Mouse (Mus musculus) ovary, postnatal 14 days (tissue): ENCODE measurements at regions not wholly inside any gene's neighbourhood (a gene's known extent, or its start where the extent isn't known, plus 50 kb on each side); places are given as distances from the start of the nearest gene placed in this dataset.

Experiments used
- DNase-seq: peaks from one replicate; pipeline ENCODE4 v3.0.0; 2022; ENCODE audit warnings: low spot score

DNA sequence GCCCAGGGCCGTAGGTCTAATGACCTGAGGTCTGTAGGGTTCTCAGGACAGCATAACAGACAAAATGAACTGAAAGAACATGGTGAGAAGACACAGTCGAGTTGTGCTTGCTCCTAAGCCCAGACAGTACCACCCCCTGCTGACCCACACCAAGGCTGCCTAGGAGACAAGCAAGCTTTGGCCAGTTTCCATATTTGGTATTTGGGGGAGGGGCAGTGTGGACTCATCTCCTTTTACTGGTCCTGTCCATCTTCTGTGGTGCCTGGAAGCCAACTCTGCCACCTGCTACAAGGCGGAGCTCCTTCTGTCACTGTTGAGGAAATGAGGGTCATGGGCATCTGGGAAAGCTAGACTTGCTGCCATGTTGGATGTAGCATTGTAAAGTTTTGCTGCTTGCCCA is 68.9 kb downstream of the Tex29 start:
- DNase-seq: no peak

DNA sequence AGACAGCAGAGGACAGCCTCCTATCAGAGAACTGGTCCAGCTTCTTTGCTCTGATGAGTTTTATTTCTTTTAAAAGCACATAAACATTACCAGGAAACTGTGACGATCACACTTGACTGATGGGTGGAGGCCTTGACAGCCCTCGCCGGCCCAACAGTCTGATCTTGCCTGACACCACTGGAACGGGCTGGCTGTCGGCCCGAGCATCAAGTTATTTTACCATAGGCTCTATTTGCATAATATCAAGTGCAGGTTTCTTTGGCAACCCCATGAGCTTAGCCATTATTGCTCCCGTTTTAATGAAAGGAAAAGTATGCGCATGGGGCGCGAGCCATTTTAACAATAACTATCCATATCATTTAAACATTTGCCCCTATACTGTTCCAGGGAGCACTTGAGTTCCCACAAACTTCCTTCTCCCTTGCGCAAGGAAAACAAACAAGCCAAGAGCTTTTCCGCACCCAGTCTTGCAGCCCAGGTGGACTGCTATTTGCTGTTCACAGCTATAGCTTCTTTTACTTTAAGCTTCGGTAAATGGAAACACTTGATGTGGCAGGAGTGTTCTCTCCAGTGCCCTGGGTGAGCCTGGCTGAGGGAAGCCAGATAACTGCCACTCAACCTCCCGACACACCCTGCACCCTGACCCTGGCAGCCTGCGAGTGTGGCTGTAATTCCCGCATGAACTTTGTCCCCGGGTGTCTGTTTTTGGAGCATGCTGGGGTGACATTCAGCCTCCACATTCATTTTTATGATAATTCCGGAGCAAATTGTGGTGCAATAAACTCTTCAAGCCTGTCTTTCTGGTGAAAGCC is 71.6 kb downstream of the Tex29 start:
- no peak for DNase-seq

DNA sequence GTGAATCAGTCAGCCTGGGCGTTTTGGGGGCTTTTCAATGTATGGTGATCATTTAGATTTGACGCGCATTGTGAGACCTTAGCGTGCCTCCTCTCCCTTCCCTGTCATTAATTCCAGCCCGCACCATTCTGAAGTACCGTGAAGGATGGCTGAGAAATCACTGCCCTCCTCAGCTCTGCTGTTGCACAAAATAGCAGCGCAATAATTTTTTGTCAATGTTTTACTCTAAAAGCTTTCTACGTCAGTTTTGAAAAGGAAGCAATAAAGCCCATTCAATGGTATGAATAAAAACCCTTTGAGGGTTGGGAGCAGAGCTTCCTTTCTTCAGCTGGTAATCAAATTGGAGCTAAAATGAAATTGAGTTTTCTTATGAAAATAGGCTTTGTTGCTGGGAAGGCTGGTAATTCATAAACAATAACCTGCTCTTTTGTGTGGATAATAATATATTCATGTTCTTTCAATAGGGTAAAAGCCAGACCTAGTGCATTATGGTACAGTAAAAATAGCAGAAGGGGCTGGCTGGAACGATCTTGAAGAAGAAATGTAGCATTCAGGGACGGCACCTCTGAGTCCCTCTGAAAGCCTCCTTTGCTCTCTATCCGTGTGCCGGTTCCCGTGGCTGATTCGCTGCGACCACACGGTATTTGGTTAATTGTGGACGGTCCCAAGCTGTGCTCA is 72.3 kb downstream of the Tex29 start:
- no peak for DNase-seq

DNA sequence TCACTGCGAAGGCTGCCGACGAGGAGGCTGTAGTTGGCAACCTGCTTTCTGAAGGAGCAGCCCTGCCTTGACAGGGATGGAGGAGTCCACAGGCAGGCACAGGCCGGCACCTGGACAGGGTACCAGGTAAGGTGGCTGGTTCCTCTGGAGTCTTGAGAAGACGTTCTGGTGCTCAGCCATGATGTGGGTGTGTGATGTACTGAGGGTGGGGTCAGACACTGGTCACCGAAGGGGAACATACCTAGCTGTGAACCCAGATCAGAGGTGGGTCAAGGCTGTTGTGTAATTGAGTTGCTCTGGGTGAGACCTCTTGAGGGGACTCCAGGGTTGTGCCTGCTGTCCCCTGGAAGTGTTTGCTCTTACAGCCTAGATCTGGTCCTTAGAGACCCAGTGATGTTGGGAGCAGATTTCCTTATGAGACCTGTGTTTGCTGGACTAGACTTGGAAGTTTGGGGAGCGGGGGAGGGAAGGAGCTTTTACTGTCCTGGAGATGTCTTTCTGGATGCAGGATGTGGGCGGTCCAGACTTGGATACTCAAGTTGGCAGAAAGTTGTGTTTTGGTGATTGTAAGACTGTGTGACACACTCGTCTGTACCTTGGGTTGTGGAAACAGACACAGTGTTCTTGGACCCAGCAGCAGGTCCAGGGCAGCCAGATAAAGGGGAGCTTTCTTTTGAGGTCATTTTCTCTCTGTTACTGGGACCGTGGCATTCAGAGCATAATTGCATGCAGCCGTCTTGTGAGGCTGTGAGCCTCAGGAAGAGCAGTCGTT is 73.0 kb downstream of the Tex29 start:
- DNase-seq: no peak

DNA sequence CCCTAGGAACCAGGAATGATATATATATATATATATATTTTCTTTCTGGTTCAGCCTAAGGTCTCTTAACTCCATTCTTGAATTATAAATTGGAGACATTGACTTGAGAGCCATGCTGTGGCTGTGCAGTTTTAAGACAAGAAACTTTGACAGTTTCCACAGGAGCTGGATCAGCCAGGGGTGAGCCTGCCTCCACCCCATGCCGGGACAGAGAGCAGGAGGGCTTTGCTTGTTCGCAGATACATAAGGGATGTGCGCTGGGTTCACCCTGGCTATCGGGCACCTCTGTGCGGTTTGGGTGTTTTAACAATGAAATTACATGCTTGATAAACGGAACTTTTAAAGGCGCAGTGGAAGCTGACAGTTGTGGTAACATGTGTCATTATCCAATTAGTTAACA is 73.9 kb downstream of the Tex29 start:
- no peak for DNase-seq

DNA sequence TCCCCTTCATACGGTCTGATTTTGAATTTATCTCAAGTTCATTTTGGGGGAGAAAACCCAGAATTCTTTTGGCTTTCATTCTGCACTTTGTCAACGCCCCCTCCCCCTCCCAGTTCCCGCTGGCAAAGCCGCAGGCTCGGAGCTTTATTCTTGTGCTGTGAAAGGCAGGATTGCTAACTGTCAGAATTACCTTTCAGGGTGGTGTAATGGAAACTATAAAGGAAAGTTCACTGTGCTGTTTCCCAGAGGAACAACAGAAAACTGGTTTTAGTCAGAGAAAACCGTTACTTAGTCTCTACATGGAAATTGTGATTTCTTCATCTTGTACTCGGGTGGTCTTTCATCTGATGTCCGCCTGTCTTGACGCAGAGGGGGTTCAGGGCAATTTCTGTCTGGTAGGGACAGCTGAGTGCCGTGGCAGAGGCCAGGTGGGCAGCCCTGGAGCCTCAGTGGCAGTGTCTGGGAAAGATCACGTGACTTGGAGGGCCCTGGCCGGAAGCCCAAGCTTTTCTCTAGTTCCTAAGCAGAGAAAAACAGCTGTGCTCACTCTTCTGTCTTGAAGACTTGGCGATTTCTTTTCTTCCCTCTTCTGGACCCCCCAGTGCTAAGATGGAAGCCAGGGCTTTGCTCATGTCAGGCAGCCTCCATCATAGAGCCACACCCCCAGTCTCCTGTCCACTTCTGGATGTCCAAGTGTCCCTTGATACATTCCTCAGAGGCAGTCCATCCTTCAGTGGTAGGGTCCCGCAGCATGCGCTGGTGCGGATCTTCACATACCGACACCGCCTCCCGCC is 74.6 kb downstream of the Tex29 start:
- DNase-seq: peak; percentile 6

DNA sequence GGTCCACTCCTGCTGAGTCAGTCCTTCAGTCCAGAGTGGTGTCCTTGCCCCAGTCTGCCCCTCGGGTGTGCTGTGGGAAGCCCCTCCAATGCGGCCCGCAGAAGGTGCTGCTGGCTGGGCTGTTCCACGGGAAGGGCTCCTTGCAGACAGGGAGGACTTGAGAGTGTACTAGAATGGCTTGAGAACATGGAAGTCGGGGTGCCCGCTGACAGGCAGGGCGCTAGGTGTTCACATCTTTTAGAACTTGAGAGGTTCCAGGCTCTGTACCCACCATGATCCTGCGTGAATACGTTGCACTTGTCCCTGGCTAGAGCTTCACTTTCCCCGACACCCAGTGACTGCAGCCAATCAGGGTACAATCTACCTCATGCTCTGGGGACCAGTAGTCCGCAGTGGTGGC is 75.4 kb downstream of the Tex29 start:
- DNase-seq: no peak

DNA sequence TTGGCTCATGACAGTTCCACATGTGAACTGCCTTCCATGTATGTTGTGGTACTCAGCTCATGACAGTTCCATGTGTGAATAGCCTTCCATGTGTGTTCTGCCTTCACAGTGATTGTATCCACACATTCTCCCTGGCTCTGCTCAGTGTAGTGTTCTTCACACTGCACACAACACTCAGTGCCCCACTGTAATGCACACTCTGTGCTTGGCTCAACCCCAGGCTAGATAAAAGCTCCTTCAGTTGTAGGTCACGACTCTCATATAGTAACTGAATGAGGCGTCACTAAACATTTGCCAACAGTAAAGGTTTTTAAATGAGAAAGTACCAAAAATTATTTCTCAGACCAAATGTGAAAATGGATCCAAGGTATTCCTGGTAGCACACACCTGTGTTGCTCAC is 79.6 kb downstream of the Tex29 start:
- DNase-seq: no peak

DNA sequence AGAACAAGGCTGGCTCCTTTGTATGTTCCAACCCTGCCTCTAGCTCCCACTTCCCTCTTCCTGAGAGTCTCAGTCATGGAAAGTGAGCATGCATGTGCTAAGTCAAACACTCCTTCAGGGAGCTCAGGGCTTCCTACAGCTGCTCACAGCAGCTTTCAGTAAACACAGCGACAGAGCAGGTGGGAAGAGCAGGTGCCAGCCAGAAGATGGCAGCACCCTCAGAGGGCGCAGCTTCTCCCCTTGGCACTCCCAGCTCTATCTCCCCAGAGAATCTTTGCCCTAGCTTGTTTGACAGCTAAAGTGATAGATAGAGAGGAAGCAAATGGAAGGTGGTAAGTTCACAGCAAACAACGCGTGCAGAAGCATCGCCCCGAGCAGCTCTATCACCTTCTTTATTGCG is 82.8 kb downstream of the Tex29 start:
- no peak for DNase-seq

DNA sequence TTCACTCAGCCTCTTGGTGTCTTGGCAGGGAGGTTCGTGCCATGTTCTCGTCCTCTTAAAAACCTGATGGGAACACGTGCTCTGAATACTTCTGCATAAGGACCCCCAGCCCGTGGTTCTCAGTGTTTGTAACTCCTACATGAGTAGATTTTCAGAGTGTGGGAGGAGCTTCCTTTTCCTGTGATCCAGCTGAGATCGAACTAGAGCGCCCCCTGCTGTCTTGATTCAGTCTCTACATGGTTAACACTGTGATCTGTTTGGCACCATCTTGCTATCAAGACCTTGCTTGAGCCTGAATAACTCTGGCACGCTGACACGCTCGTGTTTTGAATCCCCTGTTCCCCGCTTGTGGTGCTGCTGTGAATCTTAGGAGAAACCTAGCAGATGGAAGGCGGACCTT is 83.9 kb downstream of the Tex29 start:
- peak; percentile 61 for DNase-seq

DNA sequence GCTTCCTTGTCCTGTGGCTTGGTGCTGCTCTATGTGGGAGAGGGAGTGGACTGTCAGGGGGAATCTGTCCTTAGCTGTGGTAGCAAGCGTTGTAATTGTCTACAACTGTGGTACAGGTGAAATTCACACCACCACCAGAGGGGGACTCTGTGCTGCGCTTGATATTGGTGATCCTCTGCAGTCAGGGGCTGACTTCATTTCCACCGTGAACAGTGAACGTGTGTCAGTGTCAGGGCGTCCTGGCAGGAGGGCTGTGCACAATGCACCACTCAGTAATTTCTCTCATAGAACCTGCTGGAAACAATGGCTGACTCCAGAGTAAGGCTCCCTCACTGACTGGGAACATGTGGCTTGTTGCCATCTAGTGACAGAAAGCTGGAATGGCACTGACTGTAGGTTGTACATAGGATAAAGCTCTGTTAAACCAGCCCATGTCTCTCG is 102.6 kb downstream of the Tex29 start:
- DNase-seq: peak; percentile 23

DNA sequence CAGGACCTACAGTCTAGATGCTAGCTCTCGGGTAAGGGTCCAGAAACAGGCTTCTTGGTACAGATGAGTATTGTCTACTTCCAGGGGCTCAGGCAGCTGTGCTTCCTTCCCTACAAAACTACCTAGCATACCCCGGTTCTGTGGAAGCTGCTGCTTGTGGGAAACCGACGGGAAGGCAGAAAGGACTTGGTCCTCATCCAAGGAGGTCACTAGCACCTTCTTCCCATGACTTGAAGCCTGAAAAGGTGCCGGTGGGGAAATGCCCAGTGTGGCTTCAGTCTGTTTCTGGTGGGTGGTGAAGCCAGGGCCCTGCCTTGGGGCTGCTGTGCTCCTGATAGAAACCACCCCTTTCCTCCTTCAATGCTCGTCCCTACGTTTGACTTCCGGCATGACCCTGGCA is 107.5 kb downstream of the Tex29 start:
- DNase-seq: no peak

DNA sequence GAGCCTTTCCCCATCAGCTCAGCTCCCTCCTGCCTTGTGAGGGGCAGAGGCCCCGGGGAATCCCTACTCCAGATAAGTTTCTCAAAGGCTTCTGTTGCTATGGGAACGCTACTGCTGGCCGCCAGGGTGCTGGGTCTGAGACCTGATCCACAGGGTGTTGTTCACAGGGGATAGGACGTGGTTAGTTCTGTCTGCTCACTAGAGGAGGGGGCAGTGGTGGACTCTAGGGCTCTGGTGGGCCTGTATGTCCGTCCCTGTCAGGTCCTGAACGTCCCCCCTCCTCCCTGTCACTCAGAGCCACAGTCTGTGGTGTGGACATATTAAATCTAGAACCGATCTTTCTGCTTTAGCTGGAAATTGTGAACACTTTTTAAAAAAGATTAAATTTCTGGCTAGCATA is 116.0 kb downstream of the Tex29 start:
- DNase-seq: no peak

DNA sequence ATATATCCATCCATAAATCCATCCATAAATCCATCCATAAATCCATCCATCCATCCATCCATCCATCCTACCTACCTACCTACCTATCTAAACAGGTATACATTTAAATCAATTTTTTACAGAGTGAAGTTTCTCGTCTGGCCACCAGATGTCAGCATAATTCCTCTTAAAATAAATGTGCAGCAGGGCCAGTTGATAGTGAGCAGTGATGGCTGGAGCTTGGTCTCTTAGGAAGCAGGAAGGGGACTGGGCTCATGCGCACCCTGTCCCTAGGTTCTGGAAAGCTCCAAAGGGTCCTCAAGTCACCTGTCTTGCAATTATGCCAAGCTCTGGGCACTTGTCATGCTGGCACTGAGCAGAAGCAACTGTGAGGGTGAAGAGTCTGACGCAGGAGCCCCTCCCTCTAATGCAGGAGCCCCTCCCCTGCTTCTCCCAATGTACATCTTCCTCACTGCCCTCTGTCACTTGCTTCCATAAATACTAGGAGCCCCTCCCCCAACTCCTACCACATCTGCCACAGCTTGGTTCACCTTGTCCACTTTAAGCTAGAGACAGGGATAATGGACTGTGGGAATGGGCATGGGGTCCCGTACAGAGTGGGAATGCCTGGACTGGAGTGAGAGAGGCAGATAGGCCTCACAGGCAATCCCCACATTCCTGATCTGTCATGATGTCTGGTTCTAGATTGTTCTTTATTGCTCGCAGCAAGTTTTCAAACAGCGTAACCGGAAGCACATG is 116.9 kb downstream of the Tex29 start:
- peak; percentile 34 for DNase-seq

DNA sequence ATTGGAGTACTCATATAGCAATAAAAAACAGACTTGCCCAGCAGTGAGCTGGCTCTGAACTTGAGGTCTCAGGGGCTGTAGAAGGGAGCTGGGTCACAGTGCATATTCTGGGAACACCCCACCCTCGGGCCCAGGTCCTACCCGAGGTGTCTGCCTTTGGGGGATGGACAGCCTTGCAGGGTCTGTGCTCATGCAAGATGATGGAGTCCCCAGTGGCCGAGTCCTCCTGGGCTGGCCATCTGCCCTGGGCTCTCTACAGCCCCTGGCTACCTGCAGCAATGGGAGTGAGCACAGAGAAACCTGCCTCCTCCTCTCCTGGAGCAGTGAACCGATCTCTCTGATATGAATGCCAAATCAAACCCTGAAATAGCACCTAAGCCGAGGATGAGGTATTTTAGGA is 117.9 kb downstream of the Tex29 start:
- DNase-seq: no peak

DNA sequence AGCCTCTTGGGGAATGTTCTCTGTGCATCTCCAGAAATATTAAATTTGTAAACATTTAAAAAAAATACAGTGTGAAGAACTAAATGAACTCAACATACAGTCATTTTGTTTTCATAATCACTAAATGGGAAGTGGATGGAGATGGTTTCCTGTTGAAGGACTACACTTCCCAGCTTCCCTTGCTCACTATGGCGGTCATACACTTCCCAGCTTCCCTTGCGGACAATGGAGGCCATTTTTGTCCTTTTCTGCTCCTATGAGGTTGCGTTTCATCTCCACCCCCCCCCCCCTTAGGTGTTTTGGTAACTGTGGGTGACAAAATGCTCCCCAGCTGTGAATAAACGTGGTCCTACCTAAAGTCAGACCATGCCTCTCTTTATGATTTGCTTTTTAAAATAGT is 119.2 kb downstream of the Tex29 start:
- no peak for DNase-seq

DNA sequence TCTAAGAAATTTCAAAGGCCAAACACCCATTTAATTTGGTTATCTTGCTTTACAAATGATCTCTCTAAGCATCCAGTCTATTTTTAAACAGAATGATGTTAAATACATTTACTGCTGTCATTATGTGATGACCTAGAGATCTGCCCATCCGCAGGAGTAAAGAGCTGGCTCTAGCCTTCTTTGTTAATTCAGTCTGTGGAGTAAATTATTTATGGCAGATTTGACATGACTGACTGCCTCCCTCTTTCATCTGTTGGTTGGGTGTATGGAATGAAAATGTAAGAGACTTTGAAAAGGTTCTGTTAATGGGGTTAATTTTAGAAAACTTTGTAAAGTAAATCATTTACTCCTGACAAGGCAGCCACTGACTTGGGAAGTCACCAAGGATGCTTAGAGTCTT is 123.3 kb downstream of the Tex29 start:
- DNase-seq: no peak

DNA sequence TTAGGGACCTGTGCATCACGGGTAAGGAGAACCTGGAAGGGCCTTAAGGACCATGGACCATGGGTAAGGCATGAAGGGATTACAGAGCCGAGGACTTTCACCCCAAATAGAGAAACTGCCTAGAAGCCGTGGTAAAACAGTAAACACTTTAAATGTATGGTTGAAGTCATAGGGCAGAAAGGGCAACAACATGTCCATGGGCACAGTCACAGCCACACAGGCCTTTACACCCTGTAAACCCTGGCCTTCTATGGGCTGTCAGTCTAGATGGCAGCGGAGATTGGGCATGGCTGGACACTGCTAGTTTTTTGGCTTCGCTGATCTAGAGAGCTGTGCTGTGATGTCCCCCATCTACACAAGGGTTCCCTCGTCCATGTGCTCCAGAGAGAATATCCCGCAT is 127.4 kb downstream of the Tex29 start:
- no peak for DNase-seq

DNA sequence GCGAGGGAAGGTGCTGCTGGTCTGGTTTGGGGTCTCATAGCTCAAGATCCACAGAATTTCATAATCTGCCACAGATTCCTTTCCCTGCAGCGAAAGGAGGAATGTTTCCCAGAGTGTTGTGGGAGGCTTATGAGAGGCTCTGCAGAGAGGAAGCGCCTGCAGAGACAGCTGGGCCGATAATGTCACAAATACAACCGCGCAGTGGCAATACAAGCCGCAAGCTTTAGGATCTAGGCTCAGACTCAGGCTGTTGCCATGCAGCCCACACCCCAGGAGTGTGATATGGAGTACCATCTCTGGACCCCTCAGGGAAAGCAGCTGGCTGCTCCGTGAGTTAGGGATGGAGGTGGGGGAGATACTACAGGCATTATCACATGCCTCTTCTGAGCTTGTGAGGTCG is 130.2 kb downstream of the Tex29 start:
- no peak for DNase-seq

DNA sequence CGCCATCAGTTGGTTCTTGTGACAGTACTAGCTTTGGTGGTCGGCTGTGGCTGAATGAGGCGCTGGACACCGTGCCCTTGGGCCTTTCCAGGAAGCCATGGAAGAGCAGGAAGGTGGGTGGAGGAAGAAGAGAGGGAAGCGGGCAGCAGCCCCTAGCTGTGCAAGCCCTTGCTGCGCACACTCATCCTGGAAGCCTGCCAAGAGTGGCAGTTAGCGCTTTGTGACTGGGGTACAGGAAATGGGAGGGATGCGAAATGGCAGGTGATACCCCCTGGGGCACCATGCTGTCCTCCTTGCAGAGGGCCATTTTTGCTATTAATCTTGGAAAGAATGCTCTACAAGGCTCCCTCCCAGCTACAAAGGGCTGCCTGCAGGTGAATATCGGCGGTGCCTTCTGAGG is 133.2 kb downstream of the Tex29 start:
- DNase-seq: no peak

DNA sequence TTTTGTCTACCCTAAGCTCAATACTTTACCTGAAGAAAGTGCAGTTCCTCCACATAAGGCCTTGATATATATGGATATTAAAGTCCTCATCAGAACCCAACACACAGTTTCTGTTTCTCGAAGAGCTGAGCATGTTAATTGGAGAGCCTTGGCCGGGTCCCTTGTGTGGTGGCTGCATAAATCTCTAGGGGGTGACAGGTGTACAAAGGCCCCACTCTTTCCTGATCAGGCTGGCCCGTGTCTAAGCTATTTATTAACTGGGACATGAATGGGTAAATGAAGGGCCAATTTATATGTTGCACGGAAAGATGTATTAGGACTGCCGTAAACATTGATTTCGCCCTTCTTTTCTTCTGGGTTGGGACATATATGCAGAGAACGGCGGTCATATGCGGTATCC is 136.8 kb downstream of the Tex29 start:
- no peak for DNase-seq

DNA sequence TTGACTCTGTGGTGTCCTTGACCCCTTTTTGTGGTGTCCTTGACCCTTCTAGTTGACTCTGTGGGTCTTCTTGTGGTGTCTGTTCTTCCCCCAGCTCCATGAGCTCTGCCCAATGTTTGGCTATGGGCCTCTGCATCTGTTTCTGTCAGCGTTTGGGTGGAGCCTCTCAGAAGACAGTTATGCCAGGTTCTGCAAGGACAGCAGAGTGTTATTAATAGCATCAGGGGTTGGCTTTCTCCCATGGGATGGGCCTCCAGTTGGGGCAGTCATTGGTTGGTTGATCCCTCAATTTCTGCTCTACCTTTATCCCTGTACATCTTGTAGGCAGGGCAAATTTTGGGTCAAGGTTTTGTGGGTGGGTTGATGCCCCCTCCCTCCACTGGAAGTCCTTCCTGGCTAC is 138.8 kb downstream of the Tex29 start:
- DNase-seq: no peak
